Comparison of ENCODE assay signal across 9 mouse cellular contexts in genomic region chr2:27125979-27126378, GRCm38 (mm10). TPM values are rescaled to one million over a fixed set of nuclear protein-coding genes. Genes with fewer than 3 reads are reported as not detected.
DNase-seq lines count a peak whose midpoint lies in the region; ATAC-seq lines count a peak whose summit lies in the region.
"Had no signal": no experiment of that assay in that cellular context is flagged by ENCODE, and none has a peak within 500 bp of the region (broad histone marks: within the 10 kb centered on the region; RNA-seq: fewer than 3 reads in every experiment).

No protein-coding gene starts in this region.

- H3K4me1 ChIP-seq in intestine, embryonic 14.5 days (replicated peaks; ENCODE audit: control insufficient read depth, insufficient read depth, low read length) = 0 out of 2 replicates have a peak, but pooled peaks cover 8% of the 10 kb centered on the region
- peaks cover 9% of the 10 kb centered on the region for H3K4me1 ChIP-seq in intestine, embryonic 15.5 days (replicated peaks)
- peaks cover 7% of the 10 kb centered on the region for H3K4me1 ChIP-seq in embryonic facial prominence, embryonic 11.5 days (ENCODE audit: control insufficient read depth, insufficient read depth, low read length)
- no peaks in the 10 kb centered on the region; the same call in 1 of the 2 replicates for H3K4me1 ChIP-seq in liver, embryonic 11.5 days (replicated peaks; ENCODE audit: control insufficient read depth, insufficient read depth, low read length)

- WGBS in intestine, embryonic 14.5 days = 32% methylated on average over 10 of the region's 10 CpGs
- 41% methylated on average over 10 of the region's 10 CpGs for WGBS in intestine, embryonic 15.5 days
- 31% methylated on average over 10 of the region's 10 CpGs for WGBS in embryonic facial prominence, embryonic 11.5 days
- WGBS in liver, embryonic 11.5 days = 26% methylated on average over 10 of the region's 10 CpGs

- H3K27me3 ChIP-seq in intestine, embryonic 14.5 days (replicated peaks; ENCODE audit: control insufficient read depth, insufficient read depth, low read length) = no peaks in the 10 kb centered on the region
- H3K27me3 ChIP-seq in intestine, embryonic 15.5 days (replicated peaks) = no peaks in the 10 kb centered on the region
- no peaks in the 10 kb centered on the region for H3K27me3 ChIP-seq in embryonic facial prominence, embryonic 11.5 days (ENCODE audit: control insufficient read depth, insufficient read depth, low read length)
- no peaks in the 10 kb centered on the region for H3K27me3 ChIP-seq in liver, embryonic 11.5 days (replicated peaks; ENCODE audit: control insufficient read depth, insufficient read depth, low read length)

- no peak overlapping the region for H3K27ac ChIP-seq in intestine, embryonic 14.5 days (ENCODE audit: low read depth)
- no peak overlapping the region for H3K27ac ChIP-seq in intestine, embryonic 15.5 days
- H3K27ac ChIP-seq in embryonic facial prominence, embryonic 11.5 days (replicated peaks; ENCODE audit: low read depth, low read length) = no peak overlapping the region
- no peak overlapping the region for H3K27ac ChIP-seq in liver, embryonic 11.5 days (ENCODE audit: low read depth, low read length)

- no peaks in the 10 kb centered on the region for H3K36me3 ChIP-seq in intestine, embryonic 14.5 days (ENCODE audit: control insufficient read depth, insufficient read depth, low read length)
- H3K36me3 ChIP-seq in intestine, embryonic 15.5 days = no peaks in the 10 kb centered on the region
- H3K36me3 ChIP-seq in embryonic facial prominence, embryonic 11.5 days (replicated peaks; ENCODE audit: control insufficient read depth, insufficient read depth, low read depth, low read length) = no peaks in the 10 kb centered on the region
- no peaks in the 10 kb centered on the region for H3K36me3 ChIP-seq in liver, embryonic 11.5 days (ENCODE audit: control insufficient read depth, insufficient read depth, low read length)

- peak; percentile 72 for DNase-seq in intestine, embryonic 14.5 days (ENCODE audit: low spot score)
- DNase-seq in CD4-positive helper T cell, adult 2 months (ENCODE audit: low read depth, low spot score) = peak; percentile 64
- peak; percentile 52 for DNase-seq in embryonic facial prominence, embryonic 11.5 days (ENCODE audit: low spot score)
- peak; percentile 43 for DNase-seq in liver, embryonic 11.5 days (ENCODE audit: low spot score)
- DNase-seq in spleen, adult 18-20 months = peak; percentile 30 to 68
- DNase-seq in layer of hippocampus, adult 9-10 months (ENCODE audit: low spot score) = no peak

- H3K4me2 ChIP-seq in intestine, embryonic 14.5 days (ENCODE audit: low read length) = no peak overlapping the region
- no peak overlapping the region for H3K4me2 ChIP-seq in intestine, embryonic 15.5 days (replicated peaks)
- no peak overlapping the region for H3K4me2 ChIP-seq in embryonic facial prominence, embryonic 11.5 days (ENCODE audit: low read depth, low read length)
- H3K4me2 ChIP-seq in liver, embryonic 11.5 days = no peak overlapping the region

- no peaks in the 10 kb centered on the region for H3K9me3 ChIP-seq in intestine, embryonic 14.5 days (ENCODE audit: control insufficient read depth, low read length)
- H3K9me3 ChIP-seq in intestine, embryonic 15.5 days = no peaks in the 10 kb centered on the region
- no peaks in the 10 kb centered on the region for H3K9me3 ChIP-seq in embryonic facial prominence, embryonic 11.5 days (replicated peaks; ENCODE audit: control insufficient read depth, low read length)
- no peaks in the 10 kb centered on the region for H3K9me3 ChIP-seq in liver, embryonic 11.5 days (ENCODE audit: control insufficient read depth, low read length)

- no peak for ATAC-seq in intestine, embryonic 14.5 days (replicated peaks; ENCODE audit: low FRiP score, low TSS enrichment, low read depth)
- no peak for ATAC-seq in intestine, embryonic 15.5 days
- ATAC-seq in activated CD4-positive, CD25-positive, alpha-beta regulatory T cell, adult 4 months = peak; percentile 43
- no peak for ATAC-seq in embryonic facial prominence, embryonic 11.5 days (replicated peaks; ENCODE audit: insufficient number of reproducible peaks, low FRiP score, low TSS enrichment, low read depth)
- no peak for ATAC-seq in liver, embryonic 11.5 days (replicated peaks; ENCODE audit: low FRiP score)

- H3K9ac ChIP-seq in intestine, embryonic 14.5 days (ENCODE audit: low read length) = no peak overlapping the region
- no peak overlapping the region; the same call in 1 of the 2 replicates for H3K9ac ChIP-seq in intestine, embryonic 15.5 days
- H3K9ac ChIP-seq in embryonic facial prominence, embryonic 11.5 days (replicated peaks; ENCODE audit: low read length) = no peak overlapping the region
- no peak overlapping the region for H3K9ac ChIP-seq in liver, embryonic 11.5 days (ENCODE audit: low read depth, low read length)

- no peak overlapping the region for H3K4me3 ChIP-seq in intestine, embryonic 14.5 days (ENCODE audit: low read depth, low read length)
- no peak overlapping the region for H3K4me3 ChIP-seq in intestine, embryonic 15.5 days (replicated peaks)
- no peak overlapping the region for H3K4me3 ChIP-seq in embryonic facial prominence, embryonic 11.5 days (ENCODE audit: low read depth, low read length)
- H3K4me3 ChIP-seq in liver, embryonic 11.5 days (ENCODE audit: low read depth, low read length) = no peak overlapping the region

RNA-seq across cellular contexts. Expression of gene Fam163b, which starts 16.3 kb away (rescaled TPM):
- polyA plus RNA-seq in intestine, embryonic 14.5 days (2014; fragmentation: Nextera tagmentation; extraction: Ambion mirVana) = 0.24 and 0.42 TPM in 2 replicates
- 0.21 and 0.26 TPM in 2 replicates for polyA plus RNA-seq in intestine, embryonic 15.5 days (2015; fragmentation: Nextera tagmentation; extraction: Ambion mirVana)
- polyA plus RNA-seq in activated CD4-positive, CD25-positive, alpha-beta regulatory T cell, adult 4 months (2017; shearing (Covaris generic)) = not detected
- 0.11 TPM in 1 of 2 replicates, not detected in the other for polyA plus RNA-seq in embryonic facial prominence, embryonic 11.5 days (2014; fragmentation: Nextera tagmentation; extraction: Ambion mirVana)
- 0.14 and 0.29 TPM in 2 replicates for polyA plus RNA-seq in liver, embryonic 11.5 days (2014; fragmentation: Nextera tagmentation; extraction: Ambion mirVana)
- polyA plus RNA-seq: liver, embryonic 16.5 days had no signal

RNA-seq across cellular contexts. Expression of gene Dbh, which starts 39.1 kb away (rescaled TPM):
- 1.1 and 2.1 TPM in 2 replicates for polyA plus RNA-seq in intestine, embryonic 14.5 days (2014; fragmentation: Nextera tagmentation; extraction: Ambion mirVana)
- 3.9 and 5.4 TPM in 2 replicates for polyA plus RNA-seq in intestine, embryonic 15.5 days (2015; fragmentation: Nextera tagmentation; extraction: Ambion mirVana)
- polyA plus RNA-seq in activated CD4-positive, CD25-positive, alpha-beta regulatory T cell, adult 4 months (2017; shearing (Covaris generic)) = not detected
- 0.28 and 0.29 TPM in 2 replicates for polyA plus RNA-seq in embryonic facial prominence, embryonic 11.5 days (2014; fragmentation: Nextera tagmentation; extraction: Ambion mirVana)
- polyA plus RNA-seq in liver, embryonic 11.5 days (2014; fragmentation: Nextera tagmentation; extraction: Ambion mirVana) = 0.49 and 0.96 TPM in 2 replicates

RNA-seq across cellular contexts. Expression of gene Adamtsl2, which starts 46.8 kb away (rescaled TPM):
- polyA plus RNA-seq in intestine, embryonic 14.5 days (2014; fragmentation: Nextera tagmentation; extraction: Ambion mirVana) = 2.0 TPM in 2 replicates
- 2.0 and 2.2 TPM in 2 replicates for polyA plus RNA-seq in intestine, embryonic 15.5 days (2015; fragmentation: Nextera tagmentation; extraction: Ambion mirVana)
- not detected for polyA plus RNA-seq in activated CD4-positive, CD25-positive, alpha-beta regulatory T cell, adult 4 months (2017; shearing (Covaris generic))
- 2.4 and 2.5 TPM in 2 replicates for polyA plus RNA-seq in embryonic facial prominence, embryonic 11.5 days (2014; fragmentation: Nextera tagmentation; extraction: Ambion mirVana)
- 1.8 and 3.5 TPM in 2 replicates for polyA plus RNA-seq in liver, embryonic 11.5 days (2014; fragmentation: Nextera tagmentation; extraction: Ambion mirVana)

RNA-seq across cellular contexts. Expression of gene Mymk, which starts 54.0 kb away (rescaled TPM):
- polyA plus RNA-seq in intestine, embryonic 14.5 days (2014; fragmentation: Nextera tagmentation; extraction: Ambion mirVana) = not detected in 2 replicates
- polyA plus RNA-seq in intestine, embryonic 15.5 days (2015; fragmentation: Nextera tagmentation; extraction: Ambion mirVana) = 0.15 and 0.24 TPM in 2 replicates
- polyA plus RNA-seq in activated CD4-positive, CD25-positive, alpha-beta regulatory T cell, adult 4 months (2017; shearing (Covaris generic)) = not detected
- polyA plus RNA-seq in embryonic facial prominence, embryonic 11.5 days (2014; fragmentation: Nextera tagmentation; extraction: Ambion mirVana) = 2.3 and 4.0 TPM in 2 replicates
- 0.12 and 0.13 TPM in 2 replicates for polyA plus RNA-seq in liver, embryonic 11.5 days (2014; fragmentation: Nextera tagmentation; extraction: Ambion mirVana)
